Mouse (Mus musculus) ES-Bruce4 (cell line): Measurements from ENCODE around the gene Sh3bgrl3.

Experiments used
- CTCF ChIP-seq: IDR thresholded peaks from one replicate; pipeline ENCODE4 v1.8.1; 2011; ENCODE audit warnings: low read depth, low read length
- POLR2A ChIP-seq: IDR thresholded peaks from one replicate; pipeline ENCODE4 v1.8.1; 2011; ENCODE audit warnings: low read length; ENCODE audit not compliant: insufficient read depth

DNA sequence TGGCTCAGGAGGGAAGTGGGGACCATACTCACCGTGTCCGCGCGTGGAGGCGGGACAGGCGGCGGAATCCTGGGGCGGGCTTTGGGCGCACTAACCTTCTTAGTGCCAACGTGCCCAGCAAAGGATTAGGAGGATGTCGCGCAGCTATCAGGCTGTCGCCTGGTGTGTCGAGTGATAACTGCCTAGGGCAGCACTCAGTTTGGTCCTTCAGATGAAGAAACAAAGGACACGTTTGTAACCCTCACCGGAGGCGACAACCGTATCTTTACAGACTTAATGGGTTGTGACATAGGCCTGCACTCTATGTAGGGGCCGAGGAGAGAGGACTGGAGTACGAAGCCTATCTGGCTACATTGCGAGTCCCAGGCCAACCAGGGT lies 25.9 kb downstream of the Sh3bgrl3 start:
- TF ChIP-seq CTCF (no peak), POLR2A (no peak)
